ENCODE assay signal across 47 mouse cellular contexts in the genomic region with DNA sequence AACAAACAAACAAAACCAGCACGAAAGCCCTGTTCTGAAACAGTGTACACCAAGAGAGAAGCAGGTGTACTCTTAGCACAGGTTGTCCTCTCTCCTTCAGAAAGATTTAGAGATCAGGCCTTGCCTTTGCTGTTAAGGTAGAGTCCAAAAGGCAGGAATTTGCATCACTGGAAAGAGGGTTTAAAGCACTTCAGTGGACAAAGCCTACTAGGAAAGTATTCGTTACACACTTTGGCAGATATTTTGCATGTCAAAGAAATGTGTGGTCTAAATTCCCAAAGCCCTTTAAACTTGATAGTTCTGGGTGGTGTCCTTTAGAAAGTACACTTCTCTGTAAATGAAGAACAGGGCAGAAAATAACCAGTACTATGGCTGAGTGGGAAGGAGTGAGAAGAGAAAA. TPM values are rescaled to one million over a fixed set of nuclear protein-coding genes. Genes with fewer than 3 reads are reported as not detected.
"Had no signal": no experiment of that assay in that cellular context is flagged by ENCODE, and none has a peak within 500 bp of the region (broad histone marks: within the 10 kb centered on the region; RNA-seq: fewer than 3 reads in every experiment).

No protein-coding gene starts in this region.

- H3K27ac ChIP-seq: limb, embryonic 10.5 days; limb, embryonic 12.5 days; limb, embryonic 13.5 days; limb, embryonic 15.5 days; liver, embryonic 12.5 days; liver, embryonic 13.5 days; liver, embryonic 14.5 days; liver, embryonic 15.5 days; lung, embryonic 15.5 days; macrophage; midbrain, embryonic 10.5 days; midbrain, embryonic 12.5 days; midbrain, embryonic 13.5 days; midbrain, embryonic 15.5 days; neural tube, embryonic 12.5 days; neural tube, embryonic 13.5 days had no signal

- DNase-seq: liver; liver, embryonic 13.5 days; liver, postnatal 0 days; lung, adult 18-20 months; lung, embryonic 14.5 days; lung, postnatal 10 days; lung, postnatal 14 days; lung, postnatal 36 days; lung, postnatal 4 days; midbrain, embryonic 14.5 days had no signal

- H3K36me3 ChIP-seq: limb, embryonic 10.5 days; limb, embryonic 12.5 days; limb, embryonic 13.5 days; limb, embryonic 15.5 days; liver, embryonic 12.5 days; liver, embryonic 13.5 days; liver, embryonic 15.5 days; lung, embryonic 15.5 days; midbrain, embryonic 10.5 days; midbrain, embryonic 12.5 days; midbrain, embryonic 13.5 days; midbrain, embryonic 15.5 days; neural tube, embryonic 12.5 days; neural tube, embryonic 13.5 days had no signal

- H3K9me3 ChIP-seq: limb, embryonic 10.5 days; limb, embryonic 12.5 days; limb, embryonic 13.5 days; limb, embryonic 15.5 days; liver, embryonic 12.5 days; liver, embryonic 13.5 days; liver, embryonic 15.5 days; lung, embryonic 15.5 days; megakaryocyte, embryonic 14.5 days; midbrain, embryonic 10.5 days; midbrain, embryonic 12.5 days; midbrain, embryonic 13.5 days; midbrain, embryonic 15.5 days; neural tube, embryonic 12.5 days; neural tube, embryonic 13.5 days had no signal

- H3K27me3 ChIP-seq: limb, embryonic 12.5 days; limb, embryonic 13.5 days; limb, embryonic 15.5 days; liver, embryonic 12.5 days; liver, embryonic 13.5 days; liver, embryonic 15.5 days; megakaryocyte, embryonic 14.5 days; midbrain, embryonic 12.5 days; midbrain, embryonic 13.5 days; midbrain, embryonic 15.5 days; neural tube, embryonic 12.5 days; neural tube, embryonic 13.5 days had no signal

- H3K4me2 ChIP-seq: limb, embryonic 12.5 days; limb, embryonic 13.5 days; limb, embryonic 15.5 days; liver, embryonic 11.5 days; liver, embryonic 12.5 days; liver, embryonic 13.5 days; liver, embryonic 15.5 days; lung, embryonic 14.5 days; lung, embryonic 15.5 days; midbrain, embryonic 11.5 days; midbrain, embryonic 12.5 days; midbrain, embryonic 13.5 days; midbrain, embryonic 15.5 days; neural tube, embryonic 12.5 days; neural tube, embryonic 13.5 days had no signal

- ATAC-seq: liver, embryonic 12.5 days; liver, postnatal 0 days; lung, postnatal 0 days; midbrain, embryonic 13.5 days; midbrain, embryonic 15.5 days; midbrain, embryonic 16.5 days had no signal

- H3K4me3 ChIP-seq: limb, embryonic 10.5 days; limb, embryonic 12.5 days; limb, embryonic 13.5 days; limb, embryonic 15.5 days; liver, embryonic 12.5 days; liver, embryonic 13.5 days; liver, embryonic 15.5 days; lung, embryonic 15.5 days; megakaryocyte, embryonic 14.5 days; midbrain, embryonic 10.5 days; midbrain, embryonic 12.5 days; midbrain, embryonic 13.5 days; midbrain, embryonic 15.5 days; myocyte; neural tube, embryonic 12.5 days; neural tube, embryonic 13.5 days had no signal

- H3K4me1 ChIP-seq: limb, embryonic 10.5 days; limb, embryonic 12.5 days; limb, embryonic 13.5 days; limb, embryonic 15.5 days; liver, embryonic 12.5 days; liver, embryonic 13.5 days; liver, embryonic 15.5 days; lung, embryonic 15.5 days; megakaryocyte, embryonic 14.5 days; midbrain, embryonic 10.5 days; midbrain, embryonic 12.5 days; midbrain, embryonic 13.5 days; midbrain, embryonic 15.5 days; neural tube, embryonic 12.5 days; neural tube, embryonic 13.5 days had no signal

- H3K9ac ChIP-seq: limb, embryonic 12.5 days; limb, embryonic 13.5 days; limb, embryonic 15.5 days; liver, embryonic 12.5 days; liver, embryonic 13.5 days; liver, embryonic 14.5 days; liver, embryonic 15.5 days; liver, postnatal 0 days; lung, embryonic 14.5 days; lung, embryonic 15.5 days; midbrain, embryonic 12.5 days; midbrain, embryonic 13.5 days; midbrain, embryonic 15.5 days; neural tube, embryonic 12.5 days; neural tube, embryonic 13.5 days had no signal

RNA-seq across cellular contexts. Expression of gene Gabre, which starts 54.2 kb away (rescaled TPM):
- total RNA-seq: megakaryocyte progenitor cell, adult 5-6 weeks; megakaryocyte, adult 5-6 weeks; monocyte, adult 5-6 weeks had no signal
- polyA plus RNA-seq: macrophage had no signal

RNA-seq across cellular contexts. Expression of gene Magea10, which starts 57.8 kb away (rescaled TPM):
- total RNA-seq: left cerebral cortex, postnatal 10 days; left cerebral cortex, postnatal 14 days; left cerebral cortex, postnatal 25 days; left cerebral cortex, postnatal 36 days; left cerebral cortex, postnatal 4 days; liver, adult 2 months; megakaryocyte progenitor cell, adult 5-6 weeks; megakaryocyte, adult 5-6 weeks; megakaryocyte-erythroid progenitor cell, adult 5-6 weeks; midbrain, postnatal 0 days; monocyte, adult 5-6 weeks had no signal
- polyA plus RNA-seq: limb, embryonic 10.5 days; limb, embryonic 11.5 days; limb, embryonic 12.5 days; limb, embryonic 13.5 days; limb, embryonic 14.5 days; limb, embryonic 15.5 days; liver, adult 2 months; liver, embryonic 11.5 days; liver, embryonic 12.5 days; liver, embryonic 13.5 days; liver, embryonic 14.5 days; liver, embryonic 15.5 days; liver, embryonic 16.5 days; liver, postnatal 0 days; lung, embryonic 14.5 days; lung, embryonic 15.5 days; lung, embryonic 16.5 days; lung, postnatal 0 days; macrophage; midbrain, embryonic 10.5 days; midbrain, embryonic 11.5 days; midbrain, embryonic 12.5 days; midbrain, embryonic 13.5 days; midbrain, embryonic 14.5 days; midbrain, embryonic 15.5 days; midbrain, embryonic 16.5 days; midbrain, postnatal 0 days; myocyte; neural tube, embryonic 11.5 days; neural tube, embryonic 12.5 days; neural tube, embryonic 13.5 days had no signal
